Mouse (Mus musculus) effector memory CD4-positive, alpha-beta T cell, adult 7 months (primary cell): ENCODE results near the gene Gm9507. TPM values are rescaled to one million over a fixed set of nuclear protein-coding genes. Genes with fewer than 3 reads are reported as not detected.

Experiments
- polyA plus RNA-seq: library from polyadenylated mRNA; unstranded; fragments of 100-300 nt; shearing (Covaris generic); gene quantifications from one replicate; pipeline ENCODE4 v1.2.1, GENCODE M21; 2017

The Gm9507 gene
- not detected for polyA plus RNA-seq

DNA sequence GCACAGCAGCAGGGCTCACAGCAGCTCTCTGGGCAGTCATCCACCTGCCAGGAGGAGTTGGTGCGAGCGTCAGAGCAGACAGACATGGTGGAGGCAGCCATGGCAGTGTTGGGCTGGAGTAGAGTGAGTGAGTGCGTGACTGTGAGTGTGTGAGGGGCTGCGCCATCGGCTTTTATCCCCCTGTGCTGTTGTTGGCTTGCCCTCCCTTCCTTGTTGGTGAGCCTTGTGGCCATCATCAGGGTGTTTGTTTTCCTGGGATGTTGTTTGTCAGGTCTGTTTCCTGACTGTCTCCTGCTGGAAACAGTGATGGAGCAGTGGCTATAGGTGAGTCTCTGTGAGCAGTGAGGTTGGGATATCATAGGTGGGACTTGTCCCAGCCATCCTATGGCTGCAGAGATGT, at the start of gene Gm9507:
Gene Gm9507, minus strand, starts transcription at position 101 of the 400 bp plus-strand sequence.

DNA sequence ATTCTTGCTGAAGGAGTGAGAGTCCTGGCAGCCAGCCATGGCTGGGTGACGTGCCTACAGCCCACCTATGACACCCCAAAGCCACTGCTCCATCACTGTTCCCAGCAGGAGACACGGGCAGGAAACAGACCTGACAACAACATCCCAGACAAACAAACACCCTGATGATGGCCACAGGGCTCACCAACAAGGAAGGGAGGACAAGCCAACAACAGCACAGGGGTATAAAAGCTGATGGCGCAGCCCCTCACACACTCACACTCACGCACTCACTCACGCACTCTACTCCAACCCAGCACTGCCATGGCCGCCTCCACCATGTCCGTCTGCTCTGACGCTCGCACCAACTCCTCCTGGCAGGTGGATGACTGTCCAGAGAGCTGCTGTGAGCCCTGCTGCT, 40.9 kb upstream of the Gm9507 start, which contains the start of gene Gm10318:
Gene Gm10318, plus strand, starts transcription at position 301 of the 400 bp plus-strand sequence.

DNA sequence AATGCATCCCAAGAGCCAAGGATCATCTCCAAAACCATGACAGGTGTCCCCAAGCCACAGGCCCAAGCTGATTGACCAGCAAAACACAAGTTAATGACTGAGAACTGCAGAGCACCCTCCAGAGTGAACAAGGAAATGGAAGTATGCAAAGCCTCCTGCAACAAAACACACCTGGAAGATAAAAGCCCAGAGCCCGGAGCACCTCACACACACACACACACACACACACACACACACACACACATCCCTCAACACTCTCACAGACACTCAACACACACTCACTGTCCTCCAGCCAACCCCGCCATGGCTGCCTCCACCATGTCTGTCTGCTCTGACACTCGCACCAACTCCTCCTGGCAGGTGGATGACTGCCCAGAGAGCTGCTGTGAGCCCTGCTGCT, 34.9 kb upstream of the Gm9507 start, which contains the start of gene Gm36176:
Gene Gm36176, plus strand, starts transcription at position 301 of the 400 bp plus-strand sequence.

DNA sequence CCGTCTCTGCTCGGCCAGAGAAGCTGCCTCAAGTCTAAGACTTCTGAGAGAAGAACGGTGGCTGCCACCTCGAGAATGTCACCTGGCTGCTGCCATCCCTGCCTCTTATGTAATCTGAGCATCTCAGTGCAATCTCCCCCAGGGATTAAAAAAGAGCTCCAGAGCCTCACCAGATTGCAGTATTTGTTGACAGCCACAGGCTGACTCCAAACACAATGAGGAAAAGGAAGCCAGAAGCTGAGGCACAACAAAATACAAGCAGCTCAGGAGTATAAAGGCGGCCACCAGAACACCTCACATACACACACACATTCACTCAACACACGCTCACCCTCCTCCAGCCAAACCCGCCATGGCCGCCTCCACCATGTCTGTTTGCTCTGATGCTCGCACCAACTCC, 24.0 kb upstream of the Gm9507 start, which contains the start of gene Krtap10-10:
Gene Krtap10-10, plus strand, starts transcription at position 301 of the 400 bp plus-strand sequence.

DNA sequence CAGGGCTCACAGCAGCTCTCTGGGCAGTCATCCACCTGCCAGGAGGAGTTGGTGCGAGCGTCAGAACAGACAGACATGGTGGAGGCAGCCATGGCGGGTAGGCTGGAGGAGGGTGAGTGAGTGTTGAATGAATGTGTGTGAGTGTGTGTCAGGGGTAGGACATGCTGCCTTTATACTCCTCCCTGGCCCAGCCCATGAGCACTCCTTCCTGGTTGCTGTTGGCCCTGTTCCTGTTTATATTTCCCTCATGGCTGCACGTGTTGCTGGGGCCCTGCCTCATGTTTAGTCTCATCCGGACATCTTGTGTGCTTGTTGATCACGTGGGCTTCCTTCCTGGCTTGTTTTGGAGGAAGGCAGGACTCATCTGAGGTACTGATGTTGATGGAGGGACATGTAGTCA, 15.3 kb upstream of the Gm9507 start, which contains the start of gene Krtap10-4:
Gene Krtap10-4, minus strand, starts transcription at position 145 of the 400 bp plus-strand sequence.

DNA sequence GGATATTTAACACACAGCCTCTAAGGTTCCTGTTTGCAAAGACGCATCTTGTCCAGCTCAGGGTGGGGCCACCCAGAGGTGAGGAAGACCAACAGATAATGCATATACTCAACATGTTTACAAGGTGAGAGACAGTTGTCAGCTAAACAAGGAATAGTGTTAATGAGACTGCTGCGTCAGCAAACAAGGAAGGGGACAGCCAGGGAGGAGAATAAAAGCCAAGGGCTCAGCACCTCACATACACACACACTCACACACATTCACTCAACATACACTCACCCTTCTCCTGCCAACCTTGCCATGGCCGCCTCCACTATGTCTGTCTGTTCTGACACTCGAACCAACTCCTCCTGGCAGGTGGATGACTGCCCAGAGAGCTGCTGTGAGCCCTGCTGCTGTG, 2.7 kb upstream of the Gm9507 start, which contains the start of gene Gm2696:
Gene Gm2696, plus strand, starts transcription at position 301 of the 400 bp plus-strand sequence.

DNA sequence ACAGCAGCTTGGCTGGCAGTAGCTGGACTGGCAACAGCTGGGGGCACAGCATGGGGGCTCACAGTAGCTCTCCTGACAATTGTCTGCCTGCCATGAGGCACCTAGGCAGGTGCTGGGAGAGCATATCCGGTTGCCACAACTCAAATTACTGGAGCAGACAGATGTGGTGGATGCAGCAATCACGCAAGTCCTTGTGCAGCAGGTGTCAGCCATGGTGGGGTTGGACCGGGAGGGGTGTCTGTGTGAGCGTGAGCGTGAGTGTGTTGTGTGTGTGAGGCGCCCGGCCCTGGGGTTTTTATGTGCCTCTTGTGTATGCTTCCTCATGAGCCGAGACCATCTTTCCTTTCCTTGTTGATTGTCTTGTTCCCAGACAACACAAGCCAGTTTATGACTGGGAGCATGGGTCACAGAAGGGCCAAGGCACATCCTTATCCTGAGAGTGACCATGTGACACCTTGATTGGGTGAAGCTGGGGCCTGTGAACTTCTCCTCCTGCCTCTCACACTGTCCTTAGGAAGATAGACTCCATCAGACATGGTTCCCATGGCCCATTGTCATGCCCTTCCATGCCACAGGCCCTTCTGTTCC, 12.6 kb downstream of the Gm9507 start, which contains the start of gene Gm19668:
Gene Gm19668, minus strand, starts transcription at position 213 of the 588 bp plus-strand sequence.

DNA sequence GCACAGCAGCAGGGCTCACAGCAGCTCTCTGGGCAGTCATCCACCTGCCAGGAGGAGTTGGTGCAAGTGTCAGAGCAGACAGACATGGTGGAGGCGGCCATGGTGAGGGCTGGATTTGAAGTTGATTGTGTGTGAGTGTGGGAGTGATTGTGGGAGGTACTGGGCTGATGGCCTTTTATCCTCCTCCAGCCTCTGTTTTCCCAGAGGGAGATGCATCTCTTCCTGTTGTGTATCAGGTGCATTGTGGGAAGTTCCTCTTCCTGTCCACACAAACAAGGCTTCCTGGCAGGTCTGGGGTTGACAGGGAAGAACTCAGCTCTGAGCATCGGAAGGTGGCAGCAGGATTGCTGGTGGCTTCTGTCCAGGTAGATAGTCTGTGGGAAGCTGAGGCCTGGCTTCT, 16.7 kb downstream of the Gm9507 start, which contains the start of gene Gm9639:
Gene Gm9639, minus strand, starts transcription at position 101 of the 400 bp plus-strand sequence.

DNA sequence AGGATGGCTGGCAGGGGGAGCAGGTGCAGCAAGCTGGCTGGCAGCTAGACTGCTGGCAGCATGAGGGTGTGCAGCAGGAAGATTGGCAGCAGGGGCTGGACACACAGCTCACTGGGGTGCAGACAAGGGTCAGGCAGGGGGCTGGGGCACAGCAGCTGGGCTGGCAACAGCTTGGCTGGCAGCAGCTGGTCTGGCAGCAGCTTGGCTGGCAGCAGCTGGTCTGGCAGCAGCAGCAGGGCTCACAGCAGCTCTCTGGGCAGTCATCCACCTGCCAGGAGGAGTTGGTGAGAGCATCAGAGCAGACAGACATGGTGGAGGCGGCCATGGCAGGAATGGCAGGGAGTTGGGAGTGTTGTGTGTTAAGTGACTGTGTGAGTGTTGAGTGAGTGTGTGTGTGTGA, 23.8 kb downstream of the Gm9507 start, which contains the start of gene Gm7137:
Gene Gm7137, minus strand, starts transcription at position 325 of the 400 bp plus-strand sequence.

DNA sequence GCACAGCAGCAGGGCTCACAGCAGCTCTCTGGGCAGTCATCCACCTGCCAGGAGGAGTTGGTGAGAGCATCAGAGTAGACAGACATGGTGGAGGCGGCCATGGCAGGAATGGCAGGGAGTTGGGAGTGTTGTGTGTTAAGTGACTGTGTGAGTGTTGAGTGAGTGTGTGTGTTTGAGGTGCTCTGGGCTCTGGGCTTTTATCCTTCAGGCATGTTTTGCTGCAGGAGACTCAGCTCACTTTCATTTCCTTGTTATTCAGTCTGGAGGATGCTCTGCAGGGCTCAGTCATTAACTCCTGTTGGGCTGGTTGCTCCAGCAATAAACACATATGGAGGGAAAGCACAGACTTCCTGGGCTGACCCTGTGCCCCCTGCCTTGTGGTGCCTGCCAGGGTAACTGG, 29.2 kb downstream of the Gm9507 start, which contains the start of gene Gm3250:
Gene Gm3250, minus strand, starts transcription at position 101 of the 400 bp plus-strand sequence.

DNA sequence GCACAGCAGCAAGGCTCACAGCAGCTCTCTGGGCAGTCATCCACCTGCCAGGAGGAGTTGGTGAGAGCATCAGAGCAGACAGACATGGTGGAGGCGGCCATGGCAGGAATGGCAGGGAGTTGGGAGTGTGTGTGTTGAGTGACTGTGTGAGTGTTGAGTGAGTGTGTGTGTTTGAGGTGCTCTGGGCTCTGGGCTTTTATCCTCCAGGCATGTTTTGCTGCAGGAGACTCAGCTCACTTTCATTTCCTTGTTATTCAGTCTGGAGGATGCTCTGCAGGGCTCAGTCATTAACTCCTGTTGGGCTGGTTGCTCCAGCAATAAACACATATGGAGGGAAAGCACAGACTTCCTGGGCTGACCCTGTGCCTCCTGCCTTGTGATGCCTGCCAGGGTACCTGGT, 34.8 kb downstream of the Gm9507 start, which contains the start of gene Gm7138:
Gene Gm7138, minus strand, starts transcription at position 101 of the 400 bp plus-strand sequence.

DNA sequence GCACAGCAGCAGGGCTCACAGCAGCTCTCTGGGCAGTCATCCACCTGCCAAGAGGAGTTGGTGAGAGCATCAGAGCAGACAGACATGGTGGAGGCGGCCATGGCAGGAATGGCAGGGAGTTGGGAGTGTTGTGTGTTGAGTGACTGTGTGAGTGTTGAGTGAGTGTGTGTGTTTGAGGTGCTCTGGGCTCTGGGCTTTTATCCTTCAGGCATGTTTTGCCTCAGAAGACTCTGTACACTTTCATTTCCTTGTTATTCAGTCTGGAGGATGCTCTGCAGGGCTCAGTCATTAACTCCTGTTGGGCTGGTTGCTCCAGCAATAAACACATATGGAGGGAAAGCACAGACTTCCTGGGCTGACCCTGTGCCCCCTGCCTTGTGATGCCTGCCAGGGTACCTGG, 40.4 kb downstream of the Gm9507 start, which contains the start of gene Gm3238:
Gene Gm3238, minus strand, starts transcription at position 101 of the 400 bp plus-strand sequence.

Other genes starting within 250 kb of the Gm9507 start
- 91.7 TPM for gene Pttg1ip, start 230.1 kb downstream of the Gm9507 start, polyA plus RNA-seq
- gene Sumo3, start 205.7 kb downstream of the Gm9507 start, polyA plus RNA-seq = 96.7 TPM
- not detected for gene Gm49325, start 205.6 kb downstream of the Gm9507 start, polyA plus RNA-seq
- 65.3 TPM for gene Ube2g2, start 189.6 kb downstream of the Gm9507 start, polyA plus RNA-seq
- 0.37 TPM for gene Tspear, start 125.3 kb downstream of the Gm9507 start, polyA plus RNA-seq
- gene Gm19402, start 121.1 kb downstream of the Gm9507 start, polyA plus RNA-seq = not detected
- gene Gm9508, start 114.6 kb downstream of the Gm9507 start, polyA plus RNA-seq = not detected
- not detected for gene Gm10272, start 105.2 kb downstream of the Gm9507 start, polyA plus RNA-seq
- gene Gm10024, start 100.4 kb downstream of the Gm9507 start, polyA plus RNA-seq = not detected
- not detected for gene Gm10142, start 96.0 kb downstream of the Gm9507 start, polyA plus RNA-seq
- gene Krtap12-1, start 91.2 kb downstream of the Gm9507 start, polyA plus RNA-seq = not detected
- not detected for gene Gm10100, start 85.4 kb downstream of the Gm9507 start, polyA plus RNA-seq
- gene Gm18596, start 69.2 kb downstream of the Gm9507 start, polyA plus RNA-seq = not detected
- gene Gm9736, start 60.5 kb downstream of the Gm9507 start, polyA plus RNA-seq = not detected
- gene Gm3233, start 52.2 kb downstream of the Gm9507 start, polyA plus RNA-seq = not detected
- gene Gm3238, start 40.5 kb downstream of the Gm9507 start, polyA plus RNA-seq = not detected
- gene Gm7138, start 34.9 kb downstream of the Gm9507 start, polyA plus RNA-seq = not detected
- not detected for gene Gm3250, start 29.3 kb downstream of the Gm9507 start, polyA plus RNA-seq
- not detected for gene Gm7137, start 23.6 kb downstream of the Gm9507 start, polyA plus RNA-seq
- not detected for gene Gm9639, start 16.8 kb downstream of the Gm9507 start, polyA plus RNA-seq
- not detected for gene Gm19668, start 12.7 kb downstream of the Gm9507 start, polyA plus RNA-seq
- gene Gm2696, start 2.8 kb upstream of the Gm9507 start, polyA plus RNA-seq = not detected
- gene Krtap10-4, start 15.3 kb upstream of the Gm9507 start, polyA plus RNA-seq = not detected
- not detected for gene Krtap10-10, start 24.1 kb upstream of the Gm9507 start, polyA plus RNA-seq
- gene Gm36176, start 35.0 kb upstream of the Gm9507 start, polyA plus RNA-seq = not detected
- not detected for gene Gm10318, start 41.0 kb upstream of the Gm9507 start, polyA plus RNA-seq
- gene Gm3285, start 50.1 kb upstream of the Gm9507 start, polyA plus RNA-seq = not detected
- 0.32 TPM for gene Lrrc3, start 90.7 kb upstream of the Gm9507 start, polyA plus RNA-seq
- gene Trpm2, start 158.7 kb upstream of the Gm9507 start, polyA plus RNA-seq = 1.1 TPM
- 11.6 TPM for gene 1810043G02Rik, start 166.7 kb upstream of the Gm9507 start, polyA plus RNA-seq
- gene Pfkl, start 198.2 kb upstream of the Gm9507 start, polyA plus RNA-seq = 110 TPM
- gene Dnmt3l, start 230.1 kb upstream of the Gm9507 start, polyA plus RNA-seq = not detected
- gene Aire, start 231.8 kb upstream of the Gm9507 start, polyA plus RNA-seq = 0.39 TPM